Mouse (Mus musculus): ENCODE measurements at regions not wholly inside any gene's neighbourhood (a gene's known extent, or its start where the extent isn't known, plus 50 kb on each side); places are given as distances from the start of the nearest gene placed in this dataset.

DNA sequence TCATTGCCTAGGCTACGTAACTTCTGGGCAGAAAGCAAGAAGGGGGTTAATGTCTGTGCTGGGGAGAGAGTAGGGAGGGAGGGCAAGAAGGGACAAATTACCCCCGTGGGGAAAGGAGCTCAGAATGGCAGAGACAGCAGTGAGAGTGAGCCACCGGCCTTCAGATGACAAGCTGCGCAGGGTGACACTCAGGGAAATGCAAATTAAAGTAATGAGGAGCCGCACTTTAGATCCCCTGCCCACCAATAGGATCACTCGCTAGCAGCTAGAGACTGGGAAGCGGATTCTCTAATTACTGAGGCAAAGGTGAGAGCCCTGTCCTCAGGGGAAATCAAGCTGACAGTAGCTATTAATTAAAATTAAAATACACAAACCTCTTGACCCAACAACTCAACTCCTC lies 202.5 kb downstream of the Arhgef10l start:
- no peak for DNase-seq

- no peak for DNase-seq
Measured at GRCm38 (mm10) chr4:140461317-140461716, 204.5 kb downstream of the Arhgef10l start.

DNA sequence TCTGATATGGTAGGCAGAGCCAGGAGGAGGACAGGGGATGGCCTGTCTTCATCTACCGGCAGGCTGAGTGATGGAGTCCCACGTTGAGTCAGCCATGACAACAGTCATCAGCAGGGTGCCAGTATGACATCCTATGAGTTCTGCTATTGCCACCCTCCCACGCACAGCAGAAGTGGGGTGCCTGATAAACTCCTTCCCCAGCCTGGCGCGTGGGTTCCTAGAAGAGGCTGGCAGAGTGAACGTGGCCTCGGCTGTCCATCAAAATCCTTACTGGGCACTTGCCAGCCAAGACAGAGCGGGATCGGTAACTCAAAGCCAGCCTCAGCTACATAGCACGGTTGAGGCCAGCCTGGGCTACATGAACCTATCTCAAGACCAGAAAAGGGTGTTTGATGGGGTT lies 202.5 kb upstream of the Igsf21 start:
- DNase-seq, result no peak

DNA sequence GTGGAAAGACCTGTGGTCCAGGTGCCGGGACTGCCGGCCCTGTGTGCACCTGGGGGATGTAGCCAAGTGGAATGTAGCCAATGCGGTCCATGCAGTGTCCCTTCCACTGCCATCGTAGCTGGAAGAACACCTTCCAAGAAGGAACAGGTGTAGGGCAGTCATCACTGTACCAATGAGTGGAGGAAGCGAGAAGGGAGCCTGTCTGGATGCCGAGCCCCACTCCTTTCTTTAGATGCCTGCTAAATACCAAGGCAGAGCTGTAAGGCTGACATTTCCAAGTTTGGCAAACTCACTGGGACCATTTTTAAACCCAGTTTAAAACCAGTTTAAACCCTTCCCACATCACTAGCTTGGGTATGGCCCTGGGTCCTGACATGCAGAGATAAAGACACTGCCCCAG lies 199.9 kb upstream of the Igsf21 start:
- no peak for DNase-seq

GRCm38 (mm10) chr4:140445931-140446330 lies 199.3 kb upstream of the Igsf21 start:
- DNase-seq, result no peak

GRCm38 (mm10) chr4:140443221-140443620 lies 196.6 kb upstream of the Igsf21 start:
- no peak for DNase-seq

- DNase-seq, result no peak
Measured at GRCm38 (mm10) chr4:140441805-140442204, 195.2 kb upstream of the Igsf21 start.

GRCm38 (mm10) chr4:140439856-140440255 lies 193.3 kb upstream of the Igsf21 start:
- DNase-seq, result no peak

GRCm38 (mm10) chr4:140436030-140436429 lies 189.4 kb upstream of the Igsf21 start:
- no peak for DNase-seq

- DNase-seq, result no peak
Measured at GRCm38 (mm10) chr4:140433744-140434542, 187.4 kb upstream of the Igsf21 start.

- DNase-seq, result no peak
Measured at GRCm38 (mm10) chr4:140432101-140432500, 185.5 kb upstream of the Igsf21 start.

- DNase-seq, result no peak
Measured at GRCm38 (mm10) chr4:140427039-140427438, 180.5 kb upstream of the Igsf21 start.

GRCm38 (mm10) chr4:140423791-140424190 lies 177.2 kb upstream of the Igsf21 start:
- no peak for DNase-seq

- DNase-seq, result no peak
Measured at GRCm38 (mm10) chr4:140421926-140422585, 175.5 kb upstream of the Igsf21 start.

DNA sequence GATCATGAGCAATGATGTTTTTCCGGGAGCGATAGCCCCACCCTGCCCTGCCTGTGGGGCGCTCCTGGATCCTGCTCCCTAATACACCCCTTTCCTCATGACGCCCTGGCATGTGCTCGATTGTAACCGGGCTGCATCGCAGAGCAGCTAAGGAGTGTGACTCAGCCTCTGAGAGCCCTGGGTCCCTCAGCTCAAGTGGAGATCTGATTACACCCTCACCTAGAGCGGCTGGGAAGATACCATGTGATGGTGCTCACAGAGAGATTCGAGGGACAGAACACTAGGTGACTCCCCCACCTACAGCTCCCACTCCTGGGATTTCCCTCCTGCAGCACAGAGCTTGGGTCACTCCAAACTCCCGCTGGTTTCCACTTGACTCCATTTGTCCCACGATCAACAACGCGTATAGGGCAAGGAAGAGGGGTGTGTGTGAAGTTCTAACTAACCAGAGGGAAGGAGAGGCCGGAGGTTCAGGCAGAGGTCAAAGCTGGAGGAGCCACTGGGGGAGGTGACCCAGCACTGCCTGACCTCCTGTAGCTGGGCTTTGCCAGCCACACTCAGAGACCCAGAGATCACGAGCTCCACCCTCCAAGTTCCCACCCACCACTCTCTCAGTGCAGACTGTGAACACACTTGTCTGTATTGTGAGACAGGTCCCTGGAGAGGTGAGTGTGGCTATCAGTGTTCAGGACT lies 173.3 kb upstream of the Igsf21 start:
- no peak for DNase-seq

- no peak for DNase-seq
Measured at GRCm38 (mm10) chr4:140412312-140412930, 165.8 kb upstream of the Igsf21 start.

DNA sequence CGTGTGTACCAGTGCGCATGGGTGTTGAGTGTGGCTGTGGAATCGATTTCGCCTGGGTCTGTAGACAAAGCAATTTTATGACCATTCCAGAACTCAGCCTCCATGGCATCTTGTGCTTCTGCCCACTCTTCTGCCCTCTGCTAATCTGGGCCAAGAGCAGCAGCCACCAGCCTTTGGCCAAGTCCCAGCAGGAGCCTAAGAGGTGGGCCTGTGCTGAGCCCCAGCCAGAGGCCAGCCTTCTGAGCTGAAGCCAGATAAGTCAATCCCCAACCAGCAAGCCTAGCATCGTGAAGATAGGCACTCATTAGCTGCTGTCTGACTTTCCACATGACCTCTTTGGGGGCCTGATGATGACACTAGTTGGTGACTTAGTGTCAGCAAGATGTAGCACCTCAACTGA lies 161.9 kb upstream of the Igsf21 start:
- DNase-seq, result no peak

GRCm38 (mm10) chr4:140406913-140407312 lies 160.3 kb upstream of the Igsf21 start:
- no peak for DNase-seq

DNA sequence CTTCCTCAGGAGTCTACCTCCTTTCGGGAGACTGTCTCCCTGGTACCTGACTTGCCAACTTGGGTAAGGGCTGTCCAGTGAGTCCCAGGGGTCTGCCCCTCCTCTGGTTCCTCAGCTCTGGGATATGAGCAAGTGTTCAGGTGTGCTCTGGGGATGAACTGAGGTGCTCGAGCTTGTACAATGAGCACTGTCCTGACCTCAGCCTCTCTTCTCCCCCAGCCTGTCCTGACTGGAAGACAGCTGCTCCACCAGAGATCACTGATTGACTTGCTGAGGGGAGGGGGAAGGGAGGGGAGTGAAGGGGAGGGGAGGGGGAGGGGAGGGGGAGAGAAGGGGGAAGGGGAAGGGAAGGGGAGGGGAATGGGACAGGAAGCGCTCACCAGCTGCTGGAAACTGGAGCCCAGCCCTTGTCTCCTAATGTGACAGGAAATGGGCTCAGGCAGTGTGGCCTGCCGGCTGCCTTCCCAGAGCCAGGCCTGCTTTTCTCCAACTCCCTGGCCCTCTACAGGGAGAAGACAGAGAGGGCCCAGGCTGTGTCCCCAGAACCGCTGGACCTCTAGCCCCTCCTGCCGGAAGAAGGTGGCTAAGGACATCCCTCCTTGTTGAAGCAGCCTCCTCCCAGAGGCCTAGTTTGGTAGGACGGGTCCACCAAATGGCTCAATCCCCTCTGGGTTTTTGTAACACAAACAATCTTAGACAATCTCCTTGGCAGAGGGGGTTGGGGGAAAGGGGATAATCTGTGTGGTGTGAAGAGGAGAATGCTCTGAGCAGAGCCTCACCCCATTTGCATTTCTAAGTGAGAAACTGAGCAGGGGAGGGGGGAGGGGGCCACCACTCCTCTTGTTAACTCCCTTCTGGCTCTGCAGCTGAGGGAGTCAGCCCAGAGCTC lies 159.7 kb upstream of the Igsf21 start:
- no peak for DNase-seq

DNA sequence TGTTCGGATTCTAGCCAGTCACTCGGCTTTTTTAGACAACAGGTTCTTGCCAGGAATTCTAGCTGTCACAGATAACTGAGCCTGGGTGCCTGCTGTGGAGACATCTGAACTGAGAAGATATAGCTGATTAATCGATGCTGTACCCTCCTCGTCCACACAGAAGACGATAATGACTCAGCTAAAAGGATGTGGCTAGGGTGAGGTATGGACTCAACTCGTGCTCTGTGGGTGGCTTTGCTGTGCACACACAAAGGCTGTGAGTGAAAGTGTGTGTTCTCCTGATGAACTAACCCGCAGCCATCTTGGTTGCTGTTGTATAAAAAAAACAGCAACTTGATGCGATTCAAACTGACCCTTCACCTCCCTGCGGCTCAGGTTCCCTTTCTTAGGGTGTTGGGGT lies 158.8 kb upstream of the Igsf21 start:
- DNase-seq, result no peak

DNA sequence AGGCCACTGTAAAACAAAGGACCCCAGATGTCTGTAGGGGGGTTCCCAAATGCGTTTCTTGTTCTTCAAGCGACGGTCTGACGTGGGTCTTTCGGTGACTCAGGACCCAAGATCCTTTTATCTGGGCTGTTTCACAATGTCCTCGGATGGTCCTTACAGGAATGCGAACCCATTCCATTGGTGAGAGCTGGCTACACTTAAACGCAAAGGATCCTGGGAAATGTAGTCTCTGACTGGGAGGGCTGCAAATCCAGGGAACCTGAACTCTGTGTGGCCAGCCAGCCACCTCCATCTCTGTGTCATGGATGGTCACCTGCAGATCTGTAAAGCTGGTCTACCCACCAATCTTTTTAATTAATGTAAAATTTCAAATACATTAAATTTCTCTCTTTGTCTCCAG lies 156.5 kb upstream of the Igsf21 start:
- no peak for DNase-seq

DNA sequence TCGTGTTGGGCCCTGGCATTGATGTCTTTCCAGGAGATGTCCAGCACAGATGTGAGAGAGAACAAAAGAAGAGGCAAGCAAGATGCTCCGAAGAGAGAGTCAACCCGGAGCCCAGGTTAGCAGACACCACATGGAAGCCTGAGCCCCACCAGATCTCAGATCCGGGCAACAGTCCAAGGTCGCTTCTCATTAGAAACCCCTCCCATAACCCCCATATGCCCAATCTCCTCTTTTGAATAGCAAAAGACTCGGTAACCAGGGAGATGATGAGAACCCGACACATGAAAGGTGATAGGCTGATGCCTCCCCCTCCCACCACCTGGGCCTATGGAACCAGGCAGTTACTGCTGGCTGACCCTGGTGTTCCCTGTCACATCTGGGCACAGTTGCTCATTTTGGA lies 155.7 kb upstream of the Igsf21 start:
- no peak for DNase-seq

Measured in cerebellum, adult 18-20 months (tissue).